Mouse (Mus musculus): Measurements from ENCODE around the gene Spg20. TPM values are rescaled to one million over a fixed set of nuclear protein-coding genes. Genes with fewer than 3 reads are reported as not detected.
A peak's percentile ranks its signal among the peaks of the same experiment; 100 is the strongest.

The Spg20 gene
- total RNA-seq (2015) (10.2 and 17.1 TPM in 2 replicates), total RNA-seq (2017) (21.5 and 24.0 TPM in 2 replicates)

DNA sequence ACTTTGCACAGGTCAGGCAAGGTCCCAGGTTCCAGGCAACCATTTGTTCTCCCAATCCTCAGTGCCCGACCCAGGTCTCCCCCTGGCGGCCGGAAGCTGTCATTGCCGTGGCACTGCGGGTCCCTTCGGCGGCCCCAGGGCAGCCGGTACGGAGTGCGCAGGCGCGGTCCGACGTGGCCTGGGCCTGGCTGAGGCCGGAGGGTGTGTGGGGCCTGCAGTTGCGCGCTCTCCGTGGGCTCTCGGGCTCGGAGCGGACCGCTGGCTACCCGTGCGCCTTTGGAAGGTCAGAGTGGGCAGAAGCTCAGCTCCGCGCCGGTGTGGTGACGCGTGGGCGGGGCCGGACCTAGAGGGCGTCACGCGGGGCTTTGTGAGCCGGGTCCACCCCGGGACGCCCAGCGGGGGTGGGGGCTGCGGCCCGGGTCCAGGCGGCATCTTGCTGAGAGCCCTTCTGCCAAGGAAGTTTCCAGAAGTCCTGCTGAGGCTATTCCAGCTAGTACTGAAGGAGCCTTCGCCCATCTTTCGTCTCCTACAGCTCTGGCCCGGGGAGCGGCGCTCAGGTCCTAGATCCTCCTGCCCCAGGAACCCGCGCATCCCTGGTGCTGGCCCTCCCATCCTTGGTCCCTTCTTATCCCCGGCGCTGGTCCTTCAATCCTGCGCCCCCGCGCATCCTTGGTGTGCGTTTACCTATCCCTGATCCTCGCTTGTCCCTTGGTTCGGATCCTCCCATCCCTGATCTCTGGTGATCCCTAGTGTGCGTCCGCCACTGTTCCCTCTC lies at the start of gene Spg20:
Spg20 (plus strand) TSS at position 174 of the 775 bp plus-strand sequence.
- peak; percentile 94 for ATAC-seq (replicated peaks; ENCODE audit: poor library complexity)

DNA sequence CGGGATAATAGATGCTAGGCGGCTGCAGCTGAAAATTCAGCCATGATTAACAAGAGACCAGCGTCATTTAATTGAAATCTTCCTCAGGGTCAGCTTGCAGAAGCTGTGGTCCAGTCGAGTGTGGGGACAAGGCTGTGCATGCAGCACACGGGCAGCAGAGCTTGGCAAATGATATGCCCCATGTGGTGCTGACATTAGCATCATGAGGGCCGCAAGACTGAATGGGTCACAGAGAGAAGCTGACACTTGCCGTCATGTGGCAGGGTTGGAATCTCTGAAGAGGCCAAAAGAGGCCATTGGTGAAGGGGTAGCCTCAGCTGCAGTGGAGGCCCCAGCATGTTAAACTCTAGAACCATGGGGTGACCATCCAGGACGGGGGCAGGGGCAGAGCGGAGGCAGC lies 49.3 kb upstream of the Spg20 start:
- ATAC-seq (replicated peaks; ENCODE audit: poor library complexity) = no peak

DNA sequence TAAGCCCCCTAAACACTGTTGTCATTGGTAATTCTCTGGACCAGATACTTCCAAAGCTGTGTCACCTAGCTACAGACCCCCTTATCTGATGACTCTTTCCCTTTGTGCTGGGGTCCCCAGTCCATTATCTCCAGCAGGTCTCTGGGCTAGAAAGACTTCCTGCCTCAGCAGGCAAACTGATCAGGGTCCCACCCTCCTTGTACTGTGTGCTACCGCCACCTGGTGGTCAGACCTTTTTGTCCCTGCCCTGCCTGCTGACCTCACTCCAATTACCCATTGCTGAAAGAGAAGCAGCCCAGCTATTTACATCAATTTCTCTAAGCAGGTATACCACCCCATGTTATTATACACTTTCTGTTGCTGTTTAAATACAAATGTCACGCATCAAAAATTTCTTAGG lies 47.5 kb upstream of the Spg20 start:
- ATAC-seq (replicated peaks; ENCODE audit: poor library complexity) = peak; percentile 93

DNA sequence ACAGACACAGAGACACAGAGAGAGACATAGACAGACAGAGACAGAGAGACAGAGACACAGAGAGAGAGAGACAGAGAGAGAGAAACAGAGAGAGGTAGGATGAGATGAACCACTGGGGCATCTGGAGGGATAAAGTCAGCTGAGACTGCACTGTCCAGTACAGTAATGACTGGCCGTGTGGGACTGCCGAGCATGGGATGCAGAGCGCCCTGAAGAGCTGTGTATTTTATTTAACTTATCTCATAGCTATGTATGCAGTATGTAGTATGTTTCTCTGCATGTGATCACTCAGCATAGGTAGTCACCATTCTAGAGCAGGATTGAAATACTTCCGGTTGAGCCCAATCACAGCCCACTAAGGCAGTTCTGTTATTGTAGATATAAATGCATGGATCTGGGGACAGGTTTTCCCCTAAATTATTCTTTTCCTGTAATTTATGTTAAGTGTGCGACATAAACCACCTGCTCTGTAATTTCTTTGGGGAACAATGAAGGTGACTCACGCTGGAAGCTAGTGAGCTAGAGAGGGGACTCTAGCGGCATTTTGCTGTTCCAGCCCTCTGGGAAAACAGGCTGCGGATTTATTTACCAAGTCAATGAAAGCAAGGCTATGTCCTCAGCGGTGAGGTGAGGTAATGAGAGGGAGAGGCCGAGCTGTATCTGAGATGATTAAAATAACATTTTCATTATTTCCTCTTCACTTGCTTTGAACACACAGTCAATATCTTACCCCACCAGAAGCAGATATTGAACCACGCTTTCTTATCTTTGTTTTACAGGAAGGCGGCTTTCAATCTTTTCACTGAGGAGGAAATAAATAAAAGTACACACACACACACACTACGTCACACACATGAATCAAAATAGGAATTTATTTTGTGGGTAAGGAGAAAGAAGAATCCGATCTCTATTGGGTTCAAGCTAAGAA lies 45.9 kb upstream of the Spg20 start:
- peak; percentile 31 for ATAC-seq (replicated peaks; ENCODE audit: poor library complexity)

DNA sequence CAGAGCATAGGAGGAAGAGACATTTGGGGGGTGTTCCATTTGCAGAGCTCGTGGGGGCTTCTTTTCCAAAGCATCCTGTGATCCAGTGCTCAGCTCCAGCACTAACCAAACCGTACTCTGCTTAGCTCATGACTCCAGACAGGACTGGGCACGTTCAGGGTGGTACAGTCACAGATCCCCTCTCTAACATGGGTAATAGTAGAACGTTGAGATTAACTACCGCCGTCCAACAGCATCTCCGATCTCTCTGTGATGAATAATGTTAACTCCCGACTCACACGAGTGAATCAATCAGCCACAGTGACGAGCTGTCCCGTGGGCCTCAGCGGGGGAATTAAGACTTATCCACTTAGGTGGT lies 45.3 kb upstream of the Spg20 start:
- no peak for ATAC-seq (replicated peaks; ENCODE audit: poor library complexity)

DNA sequence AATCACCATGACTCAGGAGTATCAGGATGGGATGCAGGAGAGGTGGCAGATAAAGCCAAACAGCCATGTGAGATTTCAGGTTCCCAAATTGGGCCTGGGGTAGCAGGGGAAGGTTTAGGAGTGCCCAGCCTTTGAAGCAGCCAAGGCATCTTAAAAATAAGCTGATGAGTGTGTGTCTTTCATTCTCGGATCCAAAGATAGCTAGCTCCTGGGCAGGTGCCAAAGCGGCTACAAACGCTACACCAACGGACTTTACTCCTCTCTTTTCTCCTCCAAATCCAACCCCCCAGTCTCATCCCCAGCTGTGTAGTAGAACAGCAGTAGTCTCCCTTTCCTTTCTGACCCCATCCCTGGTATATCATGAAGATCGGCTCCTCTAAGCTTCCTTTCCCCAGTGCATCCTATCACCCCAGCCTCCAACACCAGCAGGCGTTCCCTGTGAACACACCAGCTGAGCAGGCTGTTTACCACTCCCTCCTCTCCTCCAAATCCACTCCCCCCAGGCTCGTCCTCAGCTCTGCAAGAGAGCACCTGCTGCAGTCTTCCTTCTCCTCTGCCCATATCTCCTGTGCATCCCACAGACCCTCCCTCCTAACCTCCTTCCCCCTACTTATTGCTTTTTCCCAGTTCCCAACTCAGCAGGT lies 44.0 kb upstream of the Spg20 start:
- no peak for ATAC-seq (replicated peaks; ENCODE audit: poor library complexity)

DNA sequence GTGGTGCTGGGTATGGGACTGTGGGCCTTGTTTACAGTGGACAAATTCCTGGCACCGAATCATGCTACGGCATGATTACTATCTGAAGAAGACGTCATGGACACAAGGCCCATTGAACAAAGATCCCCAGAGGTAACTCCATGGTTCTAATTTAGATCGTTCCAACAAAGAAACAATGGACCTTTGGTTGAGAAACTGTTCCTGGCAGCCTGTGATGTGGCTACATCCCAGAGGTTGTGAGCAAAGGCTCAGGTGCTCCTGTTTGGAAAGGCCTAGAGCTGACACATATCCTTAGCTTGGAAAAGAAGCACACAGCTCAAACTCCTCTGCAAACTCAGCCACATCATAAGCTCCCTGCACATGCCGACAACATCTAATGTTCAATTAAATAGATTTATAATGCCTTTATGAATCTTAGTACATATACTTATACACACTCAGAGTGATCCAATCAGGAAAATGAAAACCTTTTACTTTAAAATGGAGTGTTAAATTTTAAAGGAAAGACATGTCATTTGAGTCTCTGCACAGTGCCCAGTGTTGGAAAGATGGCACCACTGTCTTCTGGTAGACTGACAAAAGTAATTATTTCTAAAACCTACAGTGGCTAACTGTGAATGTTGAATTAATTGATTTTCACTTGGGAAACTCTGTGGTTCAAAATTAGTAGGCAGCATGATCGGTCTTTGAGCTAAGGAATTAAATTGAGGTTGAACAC lies 37.2 kb upstream of the Spg20 start:
- ATAC-seq (replicated peaks; ENCODE audit: poor library complexity) = no peak

DNA sequence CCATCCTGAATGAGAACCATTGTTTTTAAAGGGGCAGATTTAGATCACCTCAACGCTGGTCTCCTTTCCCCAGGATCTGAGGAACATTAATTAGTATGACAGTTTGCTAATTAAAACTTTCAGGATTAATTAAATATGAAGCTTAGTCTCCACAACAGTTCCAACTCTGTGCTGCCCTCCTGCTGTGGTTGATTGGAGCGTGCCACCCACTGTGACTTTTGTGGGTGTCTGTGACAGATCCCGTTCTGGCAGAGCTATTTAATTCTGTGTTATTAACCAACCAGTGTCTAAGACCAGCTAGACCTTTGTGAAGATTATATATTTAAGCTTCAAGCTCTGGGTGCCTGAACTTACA lies 36.6 kb upstream of the Spg20 start:
- no peak for ATAC-seq (replicated peaks; ENCODE audit: poor library complexity)

DNA sequence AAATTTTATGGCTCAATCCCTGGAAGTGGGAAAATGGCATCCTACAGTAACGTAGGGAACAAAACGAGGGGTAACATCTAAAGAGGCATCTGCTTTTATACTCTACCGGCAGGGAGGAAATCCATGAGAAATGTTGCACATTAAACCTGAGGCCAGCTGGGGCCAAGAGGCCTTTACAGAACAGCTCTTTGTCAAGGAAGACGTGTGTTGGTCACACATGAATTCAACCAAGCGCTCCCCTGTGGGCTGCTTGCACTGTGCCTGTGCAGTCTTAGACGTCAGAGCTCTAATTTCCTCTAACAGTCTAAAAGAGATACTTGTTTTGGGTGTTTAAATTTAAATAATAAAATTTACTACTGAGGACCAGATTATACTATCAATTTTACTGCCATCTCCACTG lies 33.7 kb upstream of the Spg20 start:
- ATAC-seq (replicated peaks; ENCODE audit: poor library complexity) = no peak

DNA sequence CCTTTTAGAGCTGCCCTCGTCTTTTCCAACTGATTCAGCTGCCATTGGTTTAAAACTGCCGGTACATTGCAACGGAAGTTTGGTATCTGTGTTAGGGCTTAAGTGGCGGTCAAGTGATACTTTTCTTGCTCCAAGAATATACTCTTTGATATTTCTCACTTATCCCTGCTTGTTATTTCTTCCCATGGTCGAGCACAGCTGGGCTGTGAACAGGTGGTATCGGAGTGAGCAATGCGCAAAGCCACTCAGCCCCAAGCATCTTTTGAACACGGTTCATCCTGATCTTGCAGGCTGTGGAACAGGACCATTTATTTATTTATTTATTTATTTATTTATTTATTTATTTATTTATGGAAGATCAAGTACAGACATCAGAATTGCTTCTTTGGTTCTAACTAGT lies 32.3 kb upstream of the Spg20 start:
- ATAC-seq (replicated peaks; ENCODE audit: poor library complexity) = no peak

DNA sequence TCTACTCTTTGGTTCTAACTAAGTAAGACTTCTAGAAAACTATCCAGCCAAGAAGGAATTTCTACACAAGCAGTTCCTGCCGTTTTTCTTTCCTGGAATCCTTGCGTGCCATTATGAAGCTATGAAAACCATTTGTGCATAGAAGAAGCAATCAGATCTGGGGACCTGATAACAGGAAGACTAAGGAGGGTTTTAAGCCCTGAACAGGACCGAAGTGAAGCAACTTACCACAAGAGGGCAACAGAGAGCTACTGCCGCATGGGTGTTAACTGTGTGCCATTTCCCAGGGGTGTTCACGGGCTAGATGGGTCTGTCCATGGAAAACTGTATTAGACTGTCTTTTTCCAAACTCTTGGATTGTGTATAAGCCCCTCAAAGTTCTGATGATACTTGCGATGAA lies 31.9 kb upstream of the Spg20 start:
- ATAC-seq (replicated peaks; ENCODE audit: poor library complexity) = peak; percentile 98

DNA sequence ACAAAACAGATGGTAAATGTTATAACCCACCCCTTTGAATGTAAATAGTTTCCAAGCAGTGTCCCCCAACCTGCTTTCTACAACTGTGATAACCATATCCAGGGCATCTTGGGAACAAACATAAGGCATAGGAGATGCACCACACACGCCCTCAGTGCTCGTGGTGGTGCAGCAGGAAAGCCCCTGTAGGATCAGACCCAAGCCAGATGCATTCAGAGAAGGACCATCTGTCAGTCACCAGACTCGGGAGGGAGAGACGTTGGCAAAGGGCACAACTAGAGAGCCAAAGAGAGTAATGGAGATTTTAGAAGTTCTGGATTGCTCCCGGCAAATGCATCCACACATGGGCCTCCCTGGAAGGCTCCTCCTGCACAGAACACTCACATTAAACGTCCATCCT lies 27.1 kb upstream of the Spg20 start:
- no peak for ATAC-seq (replicated peaks; ENCODE audit: poor library complexity)

DNA sequence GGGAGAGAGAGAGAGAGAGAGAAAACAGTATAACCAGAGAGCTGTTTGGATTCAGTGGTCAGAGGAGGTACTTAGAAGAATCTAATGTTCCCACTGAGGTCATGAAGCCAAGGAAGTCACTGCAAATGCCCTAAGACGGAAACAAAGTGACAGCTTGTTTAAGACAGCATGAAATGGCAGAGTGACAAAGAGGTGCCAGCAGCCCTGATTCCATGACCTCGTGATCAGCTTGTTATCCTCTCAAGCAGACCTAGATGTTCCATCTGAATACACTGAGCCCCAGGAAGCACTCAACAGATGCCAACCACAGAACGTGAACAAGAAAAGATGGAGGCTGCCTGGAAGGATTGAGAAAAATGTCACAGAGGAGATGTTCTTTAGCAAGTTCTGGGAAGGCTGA lies 26.2 kb upstream of the Spg20 start:
- no peak for ATAC-seq (replicated peaks; ENCODE audit: poor library complexity)

DNA sequence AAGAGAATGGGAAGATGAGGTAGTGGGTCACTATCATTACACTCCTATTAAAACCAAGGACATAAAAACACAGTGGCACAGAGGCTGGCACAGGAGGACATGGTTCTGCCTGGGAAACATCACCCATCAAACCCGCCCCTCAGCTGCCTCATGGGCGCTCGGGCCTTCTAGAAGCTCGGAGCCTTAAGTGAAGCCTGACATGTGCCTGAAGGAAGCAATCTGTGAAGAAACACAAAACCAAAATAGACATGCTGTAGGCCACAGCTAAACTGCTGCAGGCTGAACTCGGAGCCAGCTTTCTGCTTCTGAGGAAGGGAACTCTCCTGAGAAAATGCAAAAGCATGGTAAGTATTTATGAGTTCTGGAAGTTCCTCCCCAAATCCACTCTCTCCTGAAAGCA lies 25.0 kb upstream of the Spg20 start:
- ATAC-seq (replicated peaks; ENCODE audit: poor library complexity) = no peak

DNA sequence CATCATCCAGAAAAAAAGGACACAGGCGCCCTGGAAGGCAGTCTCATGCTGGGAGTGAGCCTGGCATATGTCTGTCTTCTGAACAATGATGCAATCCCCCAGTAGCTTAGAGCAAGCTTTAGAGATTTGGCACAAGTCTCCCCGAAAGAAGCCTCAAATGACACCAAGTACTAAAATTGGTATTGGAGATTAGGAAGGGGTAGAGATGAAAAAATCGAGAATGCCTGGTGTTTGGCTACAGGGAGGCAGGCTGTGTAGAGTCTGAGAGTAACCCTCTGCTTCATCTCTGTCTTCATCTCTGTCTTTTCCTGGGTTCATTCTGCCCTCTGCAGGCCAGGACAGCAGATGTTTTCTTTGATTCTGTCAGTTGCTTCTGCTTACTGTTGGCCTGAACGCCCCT lies 24.5 kb upstream of the Spg20 start:
- no peak for ATAC-seq (replicated peaks; ENCODE audit: poor library complexity)

DNA sequence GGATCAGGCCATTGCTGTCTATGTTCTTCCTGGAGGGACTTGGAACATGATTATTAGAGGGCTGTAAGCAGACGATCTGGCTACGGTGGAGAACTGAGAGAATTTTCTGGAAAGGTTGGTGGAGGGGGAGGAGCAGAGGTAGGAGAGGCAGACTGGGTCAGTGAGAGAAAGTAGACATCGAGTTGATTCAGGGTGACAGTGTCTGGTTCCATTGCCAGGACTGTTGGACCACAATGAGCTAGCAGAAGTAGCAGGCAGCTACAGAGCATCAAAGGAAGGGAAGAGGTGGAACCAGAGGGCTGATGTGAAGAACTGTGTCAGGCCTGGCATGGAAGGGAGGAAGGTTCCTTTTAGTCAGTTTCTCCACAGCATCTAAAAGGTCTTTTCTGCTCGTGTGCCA lies 23.5 kb upstream of the Spg20 start:
- peak; percentile 34; the same call in 1 of the 2 replicates for ATAC-seq (replicated peaks; ENCODE audit: poor library complexity)

DNA sequence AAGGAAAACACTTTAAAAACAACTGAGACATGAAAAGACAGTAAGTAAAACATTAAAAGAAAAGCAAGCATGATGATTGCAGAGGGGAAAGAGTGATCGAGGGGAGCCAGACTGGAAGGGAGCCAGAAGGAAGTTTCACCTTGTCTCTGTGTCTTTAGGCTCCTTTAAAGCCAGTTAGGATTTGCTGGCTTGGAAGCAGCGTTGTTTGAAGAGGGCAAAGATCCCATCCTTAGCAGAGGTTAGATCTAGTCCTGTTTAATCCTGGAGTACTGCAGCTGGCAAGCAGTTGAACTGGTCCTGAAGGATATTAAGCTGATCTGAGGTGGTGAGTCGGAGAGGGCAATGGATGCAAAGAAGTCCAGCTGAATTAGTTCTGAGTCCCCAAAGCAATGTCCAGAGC lies 23.1 kb upstream of the Spg20 start:
- no peak for ATAC-seq (replicated peaks; ENCODE audit: poor library complexity)

DNA sequence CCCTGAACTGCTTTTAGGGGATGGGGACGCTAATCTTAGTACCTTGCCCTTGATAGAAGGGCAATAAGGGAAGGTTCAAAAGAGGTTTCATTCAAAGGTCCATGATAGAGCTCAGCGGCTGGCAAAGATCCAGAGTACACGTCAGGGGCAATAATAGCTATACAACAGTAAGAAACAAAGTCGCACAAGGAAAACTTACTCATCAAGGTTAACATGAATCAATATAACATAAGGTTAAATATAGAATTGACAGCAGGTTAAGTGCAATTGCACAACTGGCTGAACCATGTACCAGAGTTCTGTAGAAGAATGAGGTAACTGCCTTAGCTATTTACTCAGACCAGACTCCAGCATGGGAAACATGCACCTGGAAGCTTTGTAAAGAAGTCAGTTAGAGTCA lies 22.6 kb upstream of the Spg20 start:
- no peak for ATAC-seq (replicated peaks; ENCODE audit: poor library complexity)

DNA sequence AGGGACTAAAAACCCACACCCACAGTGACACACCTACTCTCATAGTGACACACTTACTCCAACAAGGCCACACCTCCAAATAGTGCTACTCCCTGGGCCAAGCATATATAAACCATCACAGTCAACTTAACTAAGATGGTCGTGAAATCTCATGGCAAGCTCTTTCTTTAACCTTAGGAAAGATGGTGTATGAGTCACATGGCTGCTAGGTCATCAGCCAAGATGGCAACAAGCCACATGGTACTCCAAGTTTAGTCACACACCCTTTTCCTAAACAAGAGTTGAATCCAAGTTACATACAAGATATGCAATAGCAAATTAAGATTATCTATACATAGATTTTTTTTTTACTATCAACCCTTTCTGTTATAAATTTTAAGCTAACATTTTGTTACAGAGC lies 18.7 kb upstream of the Spg20 start:
- ATAC-seq (replicated peaks; ENCODE audit: poor library complexity) = no peak

DNA sequence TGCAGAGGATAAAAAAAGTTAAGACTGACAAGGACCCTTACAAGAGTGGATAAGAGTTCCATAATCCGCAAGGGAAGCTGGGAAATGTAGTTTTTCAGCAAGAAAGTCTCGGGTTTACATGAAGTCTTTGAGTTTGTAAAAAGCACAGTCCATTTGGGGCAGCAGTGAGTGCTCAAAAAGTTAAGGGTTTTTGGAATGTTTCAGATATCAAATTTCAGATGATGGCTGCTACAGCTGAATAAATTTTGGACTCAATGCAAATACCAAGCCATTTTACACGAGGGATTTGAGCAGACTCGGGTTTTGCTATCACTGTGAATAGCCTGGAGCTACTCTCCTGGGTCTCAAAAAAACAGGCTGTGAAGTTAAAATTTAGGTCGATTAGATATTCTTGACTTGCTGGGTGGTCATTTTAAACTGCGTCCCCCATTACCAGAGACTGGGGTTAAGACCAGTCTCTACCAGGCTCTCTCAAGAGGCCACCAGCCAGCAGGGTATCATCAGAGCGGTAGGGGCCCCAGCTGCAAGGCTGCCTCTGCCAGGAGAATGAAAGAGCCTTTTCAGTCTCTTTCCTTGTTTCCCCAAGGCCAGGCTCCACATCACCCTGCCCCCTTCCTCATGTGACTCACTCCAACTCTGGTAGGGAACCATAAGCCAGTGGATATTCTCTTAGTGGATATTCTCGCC lies 15.8 kb upstream of the Spg20 start:
- no peak for ATAC-seq (replicated peaks; ENCODE audit: poor library complexity)

DNA sequence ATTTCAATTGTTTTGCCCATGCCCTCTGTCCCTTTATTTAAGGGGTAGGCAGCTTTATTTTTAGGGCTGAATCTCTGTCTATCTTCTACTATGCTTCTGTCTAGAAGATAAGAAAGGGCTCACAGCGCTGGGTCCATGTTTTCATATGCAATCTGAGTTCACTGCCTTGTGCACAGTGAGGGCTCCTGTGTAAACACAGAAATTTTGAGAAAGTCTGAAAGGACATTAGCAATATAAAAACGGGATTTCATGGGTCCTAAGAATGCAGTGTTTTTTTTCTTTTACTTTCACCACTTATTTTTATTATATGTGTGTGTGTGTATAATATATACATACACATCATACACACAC lies 15.3 kb upstream of the Spg20 start:
- no peak for ATAC-seq (replicated peaks; ENCODE audit: poor library complexity)
